Mouse (Mus musculus) testis, adult 2 months (tissue): ENCODE data around the gene Sdsl.

Source experiments
- CTCF ChIP-seq: fragments of 200-500 bp; IDR thresholded peaks from 2 replicates; pipeline ENCODE4 v1.5.1; 2012; ENCODE audit warnings: low read depth, mild to moderate bottlenecking, inconsistent platforms, low read length, moderate library complexity; ENCODE audit not compliant: control insufficient read depth, insufficient read depth, insufficient replicate concordance
- POLR2A ChIP-seq: fragments of 200-500 bp; IDR thresholded peaks from 2 replicates; pipeline ENCODE4 v1.6.1; 2012; ENCODE audit warnings: low read depth, mild to moderate bottlenecking, inconsistent platforms, low read length, moderate library complexity; ENCODE audit not compliant: control insufficient read depth

- TF ChIP-seq CTCF = no peak
- no peak for TF ChIP-seq POLR2A
Measured at GRCm38 (mm10) chr5:120456841-120457554, 15.6 kb downstream of the Sdsl start.
